In the genomic region with DNA sequence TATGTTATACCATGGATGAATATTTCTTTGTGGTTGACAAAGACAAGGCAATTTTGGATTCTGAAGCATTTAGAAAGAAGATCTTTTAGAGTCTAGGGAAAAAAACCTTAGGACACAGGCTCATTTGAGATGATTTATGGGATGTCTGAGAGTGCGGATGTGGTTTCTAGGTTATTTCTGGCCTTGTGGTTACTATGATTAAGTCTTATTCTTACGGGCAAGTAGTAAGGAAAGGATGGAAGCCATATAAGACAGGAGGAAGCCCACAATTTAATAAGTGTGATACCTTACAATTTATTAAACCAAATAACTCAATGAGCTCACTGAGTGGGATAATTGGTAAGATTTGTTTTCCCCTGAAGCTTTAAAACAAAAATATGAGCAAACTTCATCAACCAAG, we compare ENCODE assay signal across 30 mouse cellular contexts. TPM values are rescaled to one million over a fixed set of nuclear protein-coding genes. Genes with fewer than 3 reads are reported as not detected.
DNase-seq lines count a peak whose midpoint lies in the region; ATAC-seq and TF ChIP-seq lines count a peak whose summit lies in the region.
"Had no signal": no experiment of that assay in that cellular context is flagged by ENCODE, and none has a peak within 500 bp of the region (broad histone marks: within the 10 kb centered on the region; RNA-seq: fewer than 3 reads in every experiment).

No protein-coding gene starts in this region.

- DNase-seq in 3134 (ENCODE audit: extremely low read depth, insufficient read length, low spot score): peak; percentile 64
- peak; percentile 26 for DNase-seq in 3T3-L1 (ENCODE audit: low read depth, low spot score)
- peak; percentile 12 for DNase-seq in c-Kit-positive CD71-negative TER-119-negative erythroid progenitor cells, embryonic 14.5 days (ENCODE audit: low read depth)
- no peak for DNase-seq in lung, postnatal 14 days
- DNase-seq in adrenal gland, postnatal 14 days: no peak
- no peak for DNase-seq in lung, postnatal 0 days (ENCODE audit: low spot score)
- no peak for DNase-seq in left cerebral cortex, adult 18-20 months (ENCODE audit: low spot score in 2 of 2)
- DNase-seq: adrenal gland, adult 8-10 months; adrenal gland, postnatal 36 days; cerebellum, adult 11-12 months; cerebellum, adult 8-10 months; cerebellum, postnatal 10 days; cerebellum, postnatal 36 days; forebrain, postnatal 0 days; gastrocnemius, adult 2 months; gastrocnemius, postnatal 14 days; heart, adult 18-20 months; heart, postnatal 10 days; heart, postnatal 36 days had no signal

- no peaks in the 10 kb centered on the region for H3K4me1 ChIP-seq in lung, postnatal 0 days (ENCODE audit: insufficient read depth, low read depth, low read length)
- H3K4me1 ChIP-seq: embryonic facial prominence, embryonic 12.5 days; embryonic facial prominence, embryonic 15.5 days; heart, embryonic 12.5 days; heart, embryonic 15.5 days had no signal

- no peak overlapping the region for H3K27ac ChIP-seq in lung, postnatal 0 days (ENCODE audit: low read length)
- H3K27ac ChIP-seq: embryonic facial prominence, embryonic 12.5 days; embryonic facial prominence, embryonic 15.5 days; gastrocnemius, adult 2 months; heart, embryonic 15.5 days; hindbrain, embryonic 14.5 days; hindbrain, postnatal 0 days had no signal

- H3K4me3 ChIP-seq in lung, postnatal 0 days (ENCODE audit: low read depth, low read length): no peak overlapping the region
- H3K4me3 ChIP-seq: embryonic facial prominence, embryonic 12.5 days; embryonic facial prominence, embryonic 15.5 days; gastrocnemius, adult 2 months; heart, embryonic 12.5 days; heart, embryonic 15.5 days had no signal

- no peak for TF ChIP-seq EP300 in lung, postnatal 0 days (IDR thresholded peaks at IDR 0.05)

- TF ChIP-seq CTCF in lung, postnatal 0 days (IDR thresholded peaks at IDR 0.05): no peak

- H3K4me2 ChIP-seq in lung, postnatal 0 days (replicated peaks; ENCODE audit: low read depth, low read length): no peak overlapping the region
- H3K4me2 ChIP-seq: embryonic facial prominence, embryonic 12.5 days; embryonic facial prominence, embryonic 15.5 days; heart, embryonic 12.5 days; heart, embryonic 15.5 days; hindbrain, embryonic 14.5 days had no signal

- no peaks in the 10 kb centered on the region for H3K27me3 ChIP-seq in lung, postnatal 0 days (replicated peaks; ENCODE audit: insufficient read depth, low read length)
- H3K27me3 ChIP-seq: embryonic facial prominence, embryonic 12.5 days; embryonic facial prominence, embryonic 15.5 days; heart, embryonic 12.5 days; heart, embryonic 15.5 days had no signal

- no peaks in the 10 kb centered on the region for H3K36me3 ChIP-seq in lung, postnatal 0 days (ENCODE audit: insufficient read depth, low read length)
- H3K36me3 ChIP-seq: embryonic facial prominence, embryonic 12.5 days; embryonic facial prominence, embryonic 15.5 days; heart, embryonic 12.5 days; heart, embryonic 15.5 days had no signal

- 77% methylated on average over 2 of the region's 2 CpGs for WGBS in lung, postnatal 0 days

- H3K9ac ChIP-seq in lung, postnatal 0 days (replicated peaks; ENCODE audit: low read depth): no peak overlapping the region
- H3K9ac ChIP-seq: embryonic facial prominence, embryonic 12.5 days; embryonic facial prominence, embryonic 15.5 days; forebrain, postnatal 0 days; heart, embryonic 12.5 days; heart, embryonic 15.5 days; hindbrain, embryonic 14.5 days had no signal

- peak; percentile 93 to 97 for ATAC-seq in hematopoietic stem cell, adult 5-6 weeks (replicated peaks in 1 of 2; ENCODE audit: insufficient read depth in 1 of 2, low FRiP score in 2 of 2, low TSS enrichment in 1 of 2, low read depth in 1 of 2, poor library complexity in 2 of 2, severe bottlenecking in 2 of 2)
- no peak for ATAC-seq in lung, postnatal 0 days
- ATAC-seq: activated CD4-positive, CD25-positive, alpha-beta regulatory T cell, adult 4 months; CD4-positive, CD25-positive, alpha-beta regulatory T cell, adult 4 months; forebrain, embryonic 14.5 days; forebrain, postnatal 0 days; hindbrain, postnatal 0 days; inflammation-experienced regulatory T-cells, adult 6 months had no signal

- no peaks in the 10 kb centered on the region for H3K9me3 ChIP-seq in lung, postnatal 0 days (ENCODE audit: low read length)
- H3K9me3 ChIP-seq: embryonic facial prominence, embryonic 12.5 days; embryonic facial prominence, embryonic 15.5 days; heart, embryonic 12.5 days; heart, embryonic 15.5 days had no signal

RNA-seq across cellular contexts. Expression of gene Galnt7, which starts 11.3 kb away (rescaled TPM):
- total RNA-seq in hematopoietic stem cell, adult 5-6 weeks (2017): 17.9 and 18.8 TPM in 2 replicates
- 13.3 and 16.7 TPM in 2 replicates for total RNA-seq in adrenal gland, postnatal 14 days (2021)
- 5.0 and 5.7 TPM in 2 replicates for polyA plus RNA-seq in lung, postnatal 0 days (2015; fragmentation: Nextera tagmentation; extraction: Ambion mirVana)
- total RNA-seq in left cerebral cortex, adult 18-20 months (2021): 10 to 100 TPM; 10.2 to 12.3 TPM

Comparison
In these comparisons a context has a peak if more than half of its experiments do, and no peak if none do; other contexts are left out.
1. DNase-seq: peak in 3134 (single experiment), 3T3-L1 (single experiment) and c-Kit-positive CD71-negative TER-119-negative erythroid progenitor cells, embryonic 14.5 days (single experiment); none in lung, postnatal 14 days (single experiment), adrenal gland, postnatal 14 days (single experiment), lung, postnatal 0 days (single experiment) and left cerebral cortex, adult 18-20 months (0 of 2).